Mouse (Mus musculus) MEL (cell line): ENCODE results near the gene Uqcr11. TPM values are rescaled to one million over a fixed set of nuclear protein-coding genes. Genes with fewer than 3 reads are reported as not detected.
A peak's percentile ranks its signal among the peaks of the same experiment; 100 is the strongest.

Experiments used
- DNase-seq: peaks from one replicate; pipeline ENCODE4 v3.0.0; 2011; ENCODE audit warnings: low read depth, low spot score
- H3K27ac ChIP-seq: 2 replicates; pipeline ENCODE4 v1.5.1; 2012; ENCODE audit warnings: low read depth, mild to moderate bottlenecking, control low read depth, low read length, moderate library complexity; ENCODE audit not compliant: control insufficient read depth
- H3K27me3 ChIP-seq, 2 experiments: fragments of 150-350 bp in 1 of 2; sonication (generic) in 1 of 2; 2 replicates each; pipeline ENCODE4 v1.6.1; 2012; ENCODE audit warnings: low read length in 2 of 2, mild to moderate bottlenecking in 2 of 2, improper control_type of control experiment in 1 of 2, moderate library complexity in 1 of 2; ENCODE audit not compliant: insufficient read depth in 2 of 2, control insufficient read depth in 1 of 2
- H3K36me3 ChIP-seq, 2 experiments: 2 replicates each; pipeline ENCODE4 v1.6.1; 2012 to 2014; ENCODE audit warnings: low read length in 2 of 2, improper control_type of control experiment in 1 of 2, inconsistent platforms in 1 of 2, mild to moderate bottlenecking in 1 of 2; ENCODE audit not compliant: insufficient read depth in 2 of 2, control insufficient read depth in 1 of 2
- H3K4me1 ChIP-seq, 2 experiments: fragments of 150-350 bp in 1 of 2; sonication (generic) in 1 of 2; 2 replicates each; pipeline ENCODE4 v1.6.1; 2012; ENCODE audit warnings: low read length in 2 of 2, improper control_type of control experiment in 1 of 2, mild to moderate bottlenecking in 1 of 2; ENCODE audit not compliant: insufficient read depth in 2 of 2, control insufficient read depth in 1 of 2
- H3K4me3 ChIP-seq, 2 experiments: fragments of 150-350 bp in 1 of 2; sonication (generic) in 1 of 2; 2 replicates each; pipeline ENCODE4 v1.5.1; 2012; ENCODE audit warnings: low read depth in 2 of 2, low read length in 2 of 2, mild to moderate bottlenecking in 2 of 2, moderate library complexity in 2 of 2, control low read depth in 1 of 2, improper control_type of control experiment in 1 of 2; ENCODE audit not compliant: control insufficient read depth in 1 of 2, insufficient read depth in 1 of 2
- H3K79me2 ChIP-seq: 2 replicates; pipeline ENCODE4 v1.6.1; 2012; ENCODE audit warnings: mild to moderate bottlenecking, low read length, moderate library complexity; ENCODE audit not compliant: control insufficient read depth, poor library complexity, insufficient read depth
- H3K9ac ChIP-seq: 2 replicates; pipeline ENCODE4 v1.6.1; 2012; ENCODE audit warnings: low read depth, mild to moderate bottlenecking, control low read depth, low read length, moderate library complexity; ENCODE audit not compliant: control insufficient read depth, poor library complexity, severe bottlenecking
- H3K9me3 ChIP-seq: fragments of 150-350 bp; sonication (generic); replicated peaks from 2 replicates; pipeline ENCODE4 v1.6.1; 2012; ENCODE audit warnings: mild to moderate bottlenecking, low read length, improper control_type of control experiment, moderate library complexity; ENCODE audit not compliant: insufficient read depth
- CHD1 ChIP-seq: IDR thresholded peaks from 2 replicates; pipeline ENCODE4 v1.6.1; 2012; ENCODE audit warnings: low read depth, mild to moderate bottlenecking, inconsistent platforms, low read length, improper control_type of control experiment
- CTCF ChIP-seq, 3 experiments: IDR thresholded peaks in 2 of 3; conservative IDR thresholded peaks in 1 of 3; 2 replicates each; pipeline ENCODE4 v1.5.1; 2011 to 2012; ENCODE audit warnings: low read length in 3 of 3, low read depth in 2 of 3, mild to moderate bottlenecking in 2 of 3, improper control_type of control experiment in 1 of 3, inconsistent platforms in 1 of 3, mixed read lengths in 1 of 3, moderate library complexity in 1 of 3; ENCODE audit not compliant: control insufficient read depth in 1 of 3, insufficient read depth in 1 of 3, poor library complexity in 1 of 3, severe bottlenecking in 1 of 3
- E2F4 ChIP-seq: IDR thresholded peaks from 2 replicates; pipeline ENCODE4 v1.6.1; 2011; ENCODE audit warnings: low read depth, low read length, improper control_type of control experiment, borderline replicate concordance
- ETS1 ChIP-seq: IDR thresholded peaks from 2 replicates; pipeline ENCODE4 v1.6.1; 2012; ENCODE audit warnings: low read depth, mild to moderate bottlenecking, inconsistent platforms, low read length, improper control_type of control experiment, moderate library complexity
- GATA1 ChIP-seq: IDR thresholded peaks from 2 replicates; pipeline ENCODE4 v1.6.1; 2011; ENCODE audit warnings: low read depth, low read length, improper control_type of control experiment
- JUND ChIP-seq: IDR thresholded peaks from 2 replicates; pipeline ENCODE4 v1.6.1; 2011; ENCODE audit warnings: low read depth, mild to moderate bottlenecking, improper control_type of control experiment, low read length
- KAT2A ChIP-seq: conservative IDR thresholded peaks from 2 replicates; pipeline ENCODE4 v1.6.1; 2012; ENCODE audit warnings: low read depth, low read length, improper control_type of control experiment, inconsistent platforms
- MXI1 ChIP-seq: IDR thresholded peaks from 2 replicates; pipeline ENCODE4 v1.6.1; 2011; ENCODE audit warnings: mild to moderate bottlenecking, low read depth, low read length, improper control_type of control experiment
- MYB ChIP-seq: IDR thresholded peaks from 2 replicates; pipeline ENCODE4 v1.6.1; 2011; ENCODE audit warnings: mild to moderate bottlenecking, low read depth, low read length, improper control_type of control experiment
- NRF1 ChIP-seq: IDR thresholded peaks from 2 replicates; pipeline ENCODE4 v1.6.1; 2014; ENCODE audit warnings: low read depth, mild to moderate bottlenecking, inconsistent platforms, low read length, improper control_type of control experiment, moderate library complexity; ENCODE audit not compliant: poor library complexity, insufficient read depth, severe bottlenecking
- POLR2A ChIP-seq, 2 experiments: IDR thresholded peaks; 2 replicates each; pipeline ENCODE4 v1.6.1; 2011 to 2012; ENCODE audit warnings: low read length in 2 of 2, mild to moderate bottlenecking in 2 of 2, control low read depth in 1 of 2, improper control_type of control experiment in 1 of 2, low read depth in 1 of 2, moderate library complexity in 1 of 2; ENCODE audit not compliant: control insufficient read depth in 1 of 2, insufficient read depth in 1 of 2, poor library complexity in 1 of 2
- POLR2AphosphoS2 ChIP-seq: IDR thresholded peaks from 2 replicates; pipeline ENCODE4 v1.6.1; 2011; ENCODE audit warnings: low read length, improper control_type of control experiment
- POLR2AphosphoS5 ChIP-seq: IDR thresholded peaks from 2 replicates; pipeline ENCODE4 v1.6.1; 2012; ENCODE audit warnings: low read depth, borderline replicate concordance, mild to moderate bottlenecking, inconsistent platforms, low read length, moderate library complexity, mixed read lengths
- RCOR1 ChIP-seq: IDR thresholded peaks from 2 replicates; pipeline ENCODE4 v1.6.1; 2012; ENCODE audit warnings: low read depth, mild to moderate bottlenecking, inconsistent platforms, low read length, improper control_type of control experiment
- SMC3 ChIP-seq: IDR thresholded peaks from 2 replicates; pipeline ENCODE4 v1.6.1; 2011; ENCODE audit warnings: low read depth, low read length, improper control_type of control experiment
- TCF12 ChIP-seq: IDR thresholded peaks from 2 replicates; pipeline ENCODE4 v1.6.1; 2014; ENCODE audit warnings: low read depth, mild to moderate bottlenecking, inconsistent platforms, low read length, improper control_type of control experiment, moderate library complexity
- USF1 ChIP-seq: IDR thresholded peaks from 2 replicates; pipeline ENCODE4 v1.6.1; 2014; ENCODE audit warnings: low read depth, mild to moderate bottlenecking, inconsistent platforms, low read length, improper control_type of control experiment, moderate library complexity
- USF2 ChIP-seq, 2 experiments: IDR thresholded peaks; 2 replicates each; pipeline ENCODE4 v1.6.1; 2011 to 2012; ENCODE audit warnings: improper control_type of control experiment in 2 of 2, low read length in 2 of 2, borderline replicate concordance in 1 of 2, inconsistent platforms in 1 of 2, low read depth in 1 of 2, mild to moderate bottlenecking in 1 of 2; ENCODE audit not compliant: insufficient read depth in 1 of 2
- polyA plus RNA-seq, 2 experiments: library from polyadenylated mRNA; stranded (reverse) in 1 of 2; unstranded in 1 of 2; fragments of >175 nt in 1 of 2; fragments of >200 nt in 1 of 2; gene quantifications; 2 replicates each; pipeline versions ENCODE4 v1.2.1 to v1.2.4; 2012; ENCODE audit warnings: low replicate concordance in 2 of 2, low read depth in 1 of 2; ENCODE audit not compliant: insufficient read length in 2 of 2, insufficient read depth in 1 of 2, missing spikeins in 1 of 2
- total RNA-seq: library from RNA; depleted of rRNA; stranded (reverse); fragments of 300-350 nt; gene quantifications from 2 replicates; pipeline ENCODE4 v1.2.3, GENCODE M21; 2012

The Uqcr11 gene
- total and polyA plus RNA-seq, 3 experiments = 481 to 935 TPM; not detected in 1

- no peak for TF ChIP-seq USF2 (IDR thresholded peaks at IDR 0.05; ENCODE audit: borderline replicate concordance in 1 of 2, insufficient read depth in 1 of 2, low read depth in 1 of 2, low read length in 2 of 2)
- TF ChIP-seq CTCF (IDR thresholded peaks at IDR 0.05 in 2 of 3, conservative IDR thresholded peaks at IDR 0.05 in 1 of 3; ENCODE audit: control insufficient read depth in 1 of 3, insufficient read depth in 1 of 3, low read depth in 2 of 3, low read length in 3 of 3, poor library complexity in 1 of 3, severe bottlenecking in 1 of 3) = 0 out of 6 replicates have a peak, but pooled peaks of 1 of the 3 experiments have one; percentile 8
- no peak for TF ChIP-seq USF1
- no peak for TF ChIP-seq POLR2AphosphoS5
- TF ChIP-seq ETS1 = 0 out of 2 replicates have a peak, but pooled peaks have one; percentile 48
- TF ChIP-seq MXI1 = peak; percentile 67
- no peak for TF ChIP-seq POLR2AphosphoS2
- TF ChIP-seq RCOR1 = no peak
- peak; percentile 71 for TF ChIP-seq TCF12
- TF ChIP-seq CHD1 = no peak
- TF ChIP-seq GATA1 = peak; percentile 99
- no peak for TF ChIP-seq MYB
These were observed 27.0 kb upstream of the Uqcr11 start, which contains the start of gene Tcf3 (continued) for GRCm38 (mm10) chr10:80433513-80434232.

- peaks cover 6 to 34% of the 10 kb centered on the region in 2 experiments; a peak in 3 of 4 replicates for H3K4me1 ChIP-seq
These were observed 26.4 kb upstream of the Uqcr11 start for GRCm38 (mm10) chr10:80432936-80433512.

GRCm38 (mm10) chr10:80432387-80432785 lies 25.8 kb upstream of the Uqcr11 start:
- DNase-seq = no peak
- H3K9me3 ChIP-seq = no peaks in the 10 kb centered on the region
- peaks cover 0 to 27% of the 10 kb centered on the region in 2 experiments; a peak in 3 of 4 replicates for H3K36me3 ChIP-seq
- no peaks in the 10 kb centered on the region for H3K27me3 ChIP-seq
- peak overlapping the region; percentile 79; the same call in 1 of the 2 replicates for H3K27ac ChIP-seq
- peak overlapping the region; percentile 85 to 96 for H3K4me3 ChIP-seq
- H3K4me1 ChIP-seq = peaks cover 6 to 34% of the 10 kb centered on the region in 2 experiments; a peak in 3 of 4 replicates
- TF ChIP-seq POLR2A (IDR thresholded peaks at IDR 0.05; ENCODE audit: control insufficient read depth in 1 of 2, insufficient read depth in 1 of 2, low read depth in 1 of 2, low read length in 2 of 2, poor library complexity in 1 of 2) (no peak), ETS1 (0 out of 2 replicates have a peak, but pooled peaks have one; percentile 12), JUND (no peak)
- H3K79me2 ChIP-seq = peaks cover 25% of the 10 kb centered on the region
- peak overlapping the region; percentile 97 for H3K9ac ChIP-seq

More at GRCm38 (mm10) chr10:80432936-80433512, 26.4 kb upstream of the Uqcr11 start:
- TF ChIP-seq E2F4 = no peak
- no peak for TF ChIP-seq KAT2A
- TF ChIP-seq GATA1 = no peak
- TF ChIP-seq MXI1 = peak; percentile 19; the same call in 1 of the 2 replicates
- TF ChIP-seq SMC3 = 0 out of 2 replicates have a peak, but pooled peaks have one; percentile 3
- no peak for TF ChIP-seq JUND
- TF ChIP-seq POLR2A (IDR thresholded peaks at IDR 0.05; ENCODE audit: control insufficient read depth in 1 of 2, insufficient read depth in 1 of 2, low read depth in 1 of 2, low read length in 2 of 2, poor library complexity in 1 of 2) = peak in 1 of 2 experiments; percentile 10; a peak in 1 of 4 replicates
- TF ChIP-seq NRF1 = no peak
- TF ChIP-seq, all 39 proteins: peak for 3
- peaks cover 0 to 27% of the 10 kb centered on the region in 2 experiments; a peak in 2 of 4 replicates for H3K36me3 ChIP-seq
- peak; percentile 58 for DNase-seq
- H3K79me2 ChIP-seq = peaks cover 25% of the 10 kb centered on the region
- H3K27ac ChIP-seq = peak overlapping the region; percentile 79
- H3K27me3 ChIP-seq = no peaks in the 10 kb centered on the region
- H3K4me3 ChIP-seq = peak overlapping the region; percentile 85 to 96
- peak overlapping the region; percentile 97 for H3K9ac ChIP-seq
- no peaks in the 10 kb centered on the region for H3K9me3 ChIP-seq
